Mouse (Mus musculus) bone marrow macrophage, adult 2 months (primary cell): ENCODE measurements around the gene Trpm2. TPM values are rescaled to one million over a fixed set of nuclear protein-coding genes. Genes with fewer than 3 reads are reported as not detected.

ENCODE experiments used
- H3K27ac ChIP-seq: 2 replicates; pipeline ENCODE4 v1.5.1; 2012; ENCODE audit warnings: low read depth, low read length; ENCODE audit not compliant: insufficient read depth
- H3K4me1 ChIP-seq: 2 replicates; pipeline ENCODE4 v1.6.1; 2012; ENCODE audit warnings: low read length; ENCODE audit not compliant: control insufficient read depth, insufficient read depth
- H3K4me3 ChIP-seq: 2 replicates; pipeline ENCODE4 v1.5.1; 2012; ENCODE audit warnings: mild to moderate bottlenecking, low read length, moderate library complexity; ENCODE audit not compliant: insufficient read depth
- CTCF ChIP-seq: IDR thresholded peaks from 2 replicates; pipeline ENCODE4 v1.5.1; 2012; ENCODE audit warnings: low read depth, mild to moderate bottlenecking, low read length, moderate library complexity
- POLR2A ChIP-seq: IDR thresholded peaks from 2 replicates; pipeline ENCODE4 v1.6.1; 2012; ENCODE audit warnings: mild to moderate bottlenecking, low read depth, low read length, borderline replicate concordance
- polyA plus RNA-seq: library from polyadenylated mRNA; stranded (reverse); fragments of >200 nt; gene quantifications from 2 replicates; pipeline ENCODE4 v1.2.4, GENCODE M21; 2012; ENCODE audit not compliant: missing spikeins, insufficient read depth, insufficient read length

Gene Trpm2
- polyA plus RNA-seq, 1 experiment = 8.6 TPM

DNA sequence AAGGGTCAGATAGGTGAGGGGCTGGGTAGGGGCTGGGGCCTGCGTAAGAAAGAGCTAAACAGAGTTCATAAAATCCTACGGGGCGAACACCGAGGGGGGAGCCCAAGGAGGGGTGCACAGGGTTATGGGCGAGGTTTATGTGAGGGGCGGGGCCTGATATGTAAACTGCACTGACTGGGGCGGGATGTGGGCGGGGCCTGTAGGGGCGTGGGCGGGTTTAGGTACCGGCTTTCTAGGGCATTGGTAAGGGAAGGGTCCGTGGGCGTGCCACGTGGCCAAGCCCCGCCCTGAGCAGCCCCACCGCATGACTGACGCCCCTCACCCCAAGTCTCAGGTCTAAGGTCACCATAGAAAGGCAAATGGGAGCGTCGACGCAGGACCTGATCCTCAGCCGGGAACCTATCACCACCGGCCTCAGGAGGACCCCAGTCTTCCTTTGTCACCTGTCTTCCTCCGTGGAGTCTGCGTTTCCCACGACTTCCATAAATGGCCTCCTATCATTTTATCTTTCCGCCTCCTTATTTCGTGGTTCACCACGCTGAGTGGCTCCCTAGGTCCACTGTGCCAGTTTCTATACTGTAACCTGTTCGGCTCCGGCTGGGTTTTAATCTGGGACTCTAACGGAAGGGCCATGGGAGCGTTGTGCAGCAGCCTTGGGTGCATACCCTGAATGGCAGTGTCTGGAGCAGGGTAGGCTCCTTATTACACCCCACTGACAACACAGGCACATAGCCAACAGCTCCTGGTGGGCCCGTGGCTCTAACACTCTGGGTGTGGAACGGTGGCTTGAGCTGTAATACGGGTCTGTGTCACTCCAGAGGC lies 67.3 kb downstream of the Trpm2 start:
- TF ChIP-seq CTCF (no peak), POLR2A (no peak)
- H3K4me3 ChIP-seq = peak overlapping the region; percentile 43
- no peak overlapping the region for H3K27ac ChIP-seq
- H3K4me1 ChIP-seq = peaks cover 8% of the 10 kb centered on the region

DNA sequence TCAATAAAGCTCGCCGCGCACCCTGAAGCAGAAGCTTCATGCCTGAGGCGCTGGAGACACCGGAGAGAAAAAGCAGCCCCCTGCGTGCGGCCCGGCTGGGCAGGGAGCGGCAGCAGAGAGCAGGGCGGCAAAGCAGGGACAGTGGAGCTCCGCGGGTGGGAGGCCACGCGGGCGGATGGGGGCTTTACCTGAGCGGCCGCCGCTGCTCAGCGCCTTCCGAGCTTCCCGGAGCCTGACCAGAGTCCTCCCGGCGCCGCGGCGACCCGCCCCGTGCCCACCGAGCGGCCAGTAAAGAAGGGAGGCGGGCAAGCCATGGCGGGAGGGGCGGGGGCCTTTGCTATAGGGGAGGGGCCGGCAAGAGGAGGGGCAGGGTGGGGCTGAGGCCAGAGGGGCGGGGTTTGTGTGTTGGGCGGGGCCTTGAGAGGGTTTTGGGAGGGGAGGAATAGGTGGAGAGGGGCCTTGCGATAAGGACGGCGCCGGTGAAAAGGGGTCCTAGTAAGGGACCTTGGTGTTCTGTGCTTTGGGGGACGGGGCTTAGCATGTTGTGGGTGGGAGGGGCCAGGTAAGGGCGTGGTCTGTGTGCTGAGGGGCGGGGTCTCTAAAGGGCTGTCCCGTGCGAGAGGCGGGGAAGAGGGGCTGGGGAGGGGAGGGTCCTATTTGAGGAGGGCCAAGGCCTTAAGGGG lies 68.0 kb downstream of the Trpm2 start, which contains the start of gene Lrrc3:
Gene Lrrc3 (minus strand): TSS at position 326 of the 683 bp plus-strand sequence.
- Histone ChIP-seq H3K27ac (no peak within 1 kb of the TSS), H3K4me1 (peaks cover 8% of the 10 kb centered on the region), H3K4me3 (peak within 1 kb of the TSS; percentile 59)
- TF ChIP-seq POLR2A = no peak
- TF ChIP-seq CTCF = no peak

DNA sequence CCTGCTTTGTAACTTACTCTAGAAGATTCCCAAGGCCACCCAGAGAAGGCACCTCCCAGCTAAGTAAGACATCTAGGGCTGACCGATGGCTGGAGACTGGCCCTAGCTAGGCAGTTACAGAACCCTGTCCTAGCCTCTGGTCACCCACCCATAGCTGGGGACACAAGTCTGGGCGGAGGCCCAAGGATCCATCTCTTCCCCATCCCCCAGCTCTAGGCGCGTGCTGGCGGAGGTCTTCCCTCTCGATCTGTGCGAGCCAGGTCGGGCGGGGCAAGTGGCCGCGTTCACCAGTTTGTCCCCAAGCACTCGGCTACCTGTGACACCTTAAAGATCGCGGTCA lies 68.5 kb downstream of the Trpm2 start:
- H3K4me1 ChIP-seq = peaks cover 8% of the 10 kb centered on the region
- TF ChIP-seq POLR2A (no peak), CTCF (no peak)
- peak overlapping the region; percentile 59 for H3K4me3 ChIP-seq
- H3K27ac ChIP-seq = no peak overlapping the region

DNA sequence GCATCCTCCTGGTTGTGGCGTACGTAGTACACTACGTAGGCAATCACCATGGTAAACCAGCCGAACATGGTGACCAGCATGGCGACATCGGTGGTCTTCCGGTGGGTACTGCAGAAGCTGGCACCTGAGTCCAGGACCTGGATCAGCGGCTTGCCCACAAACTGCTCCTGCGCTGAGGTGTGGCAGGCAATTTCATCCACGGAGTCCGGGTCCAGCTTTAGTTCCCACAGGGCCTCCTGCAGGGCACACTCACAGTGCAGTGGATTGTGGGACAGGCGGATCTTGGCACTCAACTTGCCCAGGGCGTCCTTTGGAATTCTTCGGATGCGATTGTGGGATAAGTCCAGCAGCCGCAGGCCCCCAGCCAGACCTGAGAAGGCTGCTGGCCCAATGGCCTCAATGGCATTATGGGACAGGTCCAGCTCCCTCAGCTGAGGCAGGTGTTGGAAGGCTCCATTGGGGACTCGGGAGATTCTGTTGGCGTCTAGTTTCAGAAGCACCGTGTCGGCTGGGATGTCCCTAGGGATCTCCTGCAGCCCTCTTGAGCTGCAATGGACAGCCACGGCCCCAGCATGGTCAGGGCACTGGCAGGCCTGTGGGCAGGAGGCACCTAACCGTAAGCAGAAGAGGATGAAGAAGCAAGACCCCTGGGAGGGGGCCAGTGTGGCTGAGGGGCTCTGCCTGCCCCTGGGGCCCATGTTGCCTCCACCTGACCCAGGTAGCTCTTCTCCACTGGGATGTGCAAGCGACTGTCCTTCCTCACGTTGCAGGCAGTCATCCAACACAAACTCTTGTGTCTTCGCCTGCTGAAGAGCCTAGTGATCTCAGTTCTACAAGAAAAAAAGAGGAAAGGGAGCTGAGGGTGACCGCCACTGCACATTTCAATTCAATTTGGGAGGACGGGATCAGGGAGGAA lies 69.2 kb downstream of the Trpm2 start:
- Histone ChIP-seq H3K27ac (no peak overlapping the region), H3K4me3 (no peak overlapping the region), H3K4me1 (peaks cover 8% of the 10 kb centered on the region)
- TF ChIP-seq POLR2A (no peak), CTCF (no peak)

DNA sequence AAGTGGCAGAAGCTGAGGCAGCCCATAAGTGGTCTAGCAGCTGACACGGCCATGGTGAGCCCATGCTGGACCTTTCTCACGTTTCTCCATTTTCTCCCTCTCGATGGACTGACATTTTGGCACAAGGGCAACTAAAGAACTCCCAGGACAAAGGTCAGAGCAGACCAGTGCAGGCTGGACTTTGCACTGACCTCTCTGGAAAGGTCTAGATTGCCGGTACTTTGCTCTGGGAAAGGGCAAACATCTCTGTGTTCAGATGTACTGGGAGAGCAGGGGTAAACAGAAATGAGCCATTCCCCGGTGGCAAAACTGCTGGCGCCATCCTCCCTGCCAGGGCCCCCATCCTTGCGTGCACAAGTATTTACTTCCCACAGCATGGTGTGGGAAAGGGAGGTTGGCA lies 70.2 kb downstream of the Trpm2 start:
- Histone ChIP-seq H3K27ac (no peak overlapping the region), H3K4me3 (no peak overlapping the region)

DNA sequence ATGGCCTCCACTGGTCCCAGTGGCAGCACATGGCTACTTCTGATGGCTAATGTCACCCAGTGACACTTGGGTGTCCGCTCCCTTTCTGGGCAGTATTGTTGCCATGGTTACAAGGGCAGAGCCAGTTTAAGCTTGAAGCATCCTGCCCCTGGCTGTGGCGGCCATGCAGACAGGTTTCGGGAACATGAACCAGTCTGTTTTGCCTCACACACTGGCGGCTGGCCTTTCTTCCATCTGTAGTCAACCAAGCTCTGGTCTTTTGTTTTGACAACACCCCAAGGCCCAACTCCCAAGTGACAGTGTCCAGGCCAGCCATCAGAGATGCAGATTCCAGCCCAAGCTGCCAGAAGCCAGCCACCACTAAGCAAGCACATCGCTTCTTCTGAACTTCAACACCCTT lies 74.8 kb downstream of the Trpm2 start:
- no peak for TF ChIP-seq CTCF
- no peak for TF ChIP-seq POLR2A
- H3K4me3 ChIP-seq = no peak overlapping the region
- no peak overlapping the region for H3K27ac ChIP-seq
- no peaks in the 10 kb centered on the region for H3K4me1 ChIP-seq

More for the DNA sequence above, 70.2 kb downstream of the Trpm2 start:
- no peak for TF ChIP-seq CTCF
- no peak for TF ChIP-seq POLR2A
- H3K4me1 ChIP-seq = peaks cover 8% of the 10 kb centered on the region

DNA sequence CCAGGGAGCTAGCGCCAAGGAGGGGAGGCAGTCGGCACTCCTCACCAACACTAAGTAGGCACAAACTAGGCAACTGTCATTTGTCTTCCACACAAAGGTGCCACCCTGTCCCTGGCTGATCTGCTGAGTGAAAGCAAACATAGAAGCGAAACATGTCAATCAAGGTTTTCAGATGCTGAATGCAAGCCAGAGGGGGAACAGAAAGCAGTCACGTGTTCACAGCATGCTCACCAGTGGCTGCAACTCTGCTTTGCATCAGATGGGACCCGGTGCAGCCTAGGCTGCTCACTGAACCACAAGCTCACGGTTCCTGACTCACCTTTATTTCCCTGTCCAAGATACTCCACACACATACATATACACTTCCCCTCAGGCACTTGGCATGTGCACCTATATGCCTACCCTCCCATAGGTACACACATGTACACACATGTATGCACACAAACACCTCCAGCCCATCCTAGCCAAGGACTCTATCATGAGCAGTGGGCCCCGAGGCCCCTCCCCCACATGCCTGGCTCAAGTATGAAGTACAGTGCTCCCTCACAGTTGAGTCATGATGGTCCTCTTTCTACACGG lies 79.3 kb downstream of the Trpm2 start:
- H3K4me1 ChIP-seq = no peaks in the 10 kb centered on the region
- TF ChIP-seq CTCF = no peak
- no peak for TF ChIP-seq POLR2A
- H3K27ac ChIP-seq = no peak overlapping the region
- H3K4me3 ChIP-seq = no peak overlapping the region

DNA sequence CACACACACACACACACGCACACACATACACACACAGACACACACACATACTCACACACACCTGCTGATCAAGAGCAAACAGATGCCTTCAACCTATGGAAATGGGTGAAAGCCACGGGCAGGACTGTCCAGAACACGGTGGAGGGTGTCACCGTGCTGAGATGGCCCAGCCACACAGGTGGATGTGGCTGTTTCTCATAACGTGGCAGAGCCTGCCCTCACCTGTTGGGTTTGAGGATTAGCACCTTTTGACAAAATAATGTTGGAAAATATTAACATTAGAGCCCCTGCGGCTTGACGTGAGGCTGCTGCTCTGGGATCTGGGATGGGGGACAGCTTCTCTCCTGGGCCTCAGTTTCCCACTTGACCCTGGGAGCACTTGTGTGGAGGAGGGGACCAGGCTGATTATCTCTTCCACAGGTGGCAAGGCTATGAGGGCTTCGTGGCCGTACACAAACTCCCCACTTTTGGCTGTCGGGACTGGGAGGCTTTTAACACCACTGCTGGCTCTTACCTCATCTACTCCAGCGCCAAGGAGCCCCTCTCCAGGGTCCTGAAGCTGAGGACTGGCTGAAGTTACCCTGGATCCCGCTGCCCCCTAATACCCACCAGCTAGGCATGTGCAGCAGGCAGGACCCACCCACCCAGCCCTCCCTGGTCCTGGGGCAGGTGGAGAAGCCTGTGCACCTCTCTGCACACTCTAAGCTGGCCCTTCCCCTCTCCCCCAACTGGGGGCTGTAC lies 84.2 kb downstream of the Trpm2 start:
- no peaks in the 10 kb centered on the region for H3K4me1 ChIP-seq
- no peak overlapping the region for H3K4me3 ChIP-seq
- H3K27ac ChIP-seq = no peak overlapping the region
- no peak for TF ChIP-seq POLR2A

DNA sequence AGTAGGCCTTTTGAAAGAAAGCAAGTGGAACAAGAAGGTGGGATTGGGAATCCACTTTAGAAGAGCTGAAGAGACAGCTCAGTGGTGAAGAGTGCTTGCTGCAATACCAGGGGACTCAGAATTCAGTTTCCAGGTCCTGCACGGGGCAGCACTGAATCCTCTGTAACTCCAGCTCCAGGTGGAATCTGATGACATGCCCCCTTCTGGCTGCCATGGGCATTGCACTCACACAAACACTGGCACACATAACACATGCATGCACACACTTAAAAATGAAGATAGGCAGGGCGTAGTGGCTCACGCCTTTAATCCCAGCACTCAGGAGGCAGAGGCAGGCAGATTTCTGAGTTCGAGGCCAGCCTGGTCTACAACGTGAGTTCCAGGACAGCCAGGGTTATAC lies 87.8 kb downstream of the Trpm2 start:
- Histone ChIP-seq H3K27ac (no peak overlapping the region), H3K4me3 (no peak overlapping the region), H3K4me1 (no peaks in the 10 kb centered on the region)
- TF ChIP-seq CTCF (no peak; the same call in none of the 2 replicates), POLR2A (no peak)
